Mouse (Mus musculus): Measurements from ENCODE around the gene Acat3.
"Not testable (repeated sequence)": the region's sequence is repeated elsewhere in the genome, so short reads cannot be mapped to it uniquely, and the experiment has no call there.

Gene Acat3

GRCm38 (mm10) chr17:12940151-12940805, at the start of gene Acat3:
Gene Acat3 (minus strand): TSS chr17:12940600.
- in situ Hi-C loops (cut with MseI, MboI), result no loop called here

DNA sequence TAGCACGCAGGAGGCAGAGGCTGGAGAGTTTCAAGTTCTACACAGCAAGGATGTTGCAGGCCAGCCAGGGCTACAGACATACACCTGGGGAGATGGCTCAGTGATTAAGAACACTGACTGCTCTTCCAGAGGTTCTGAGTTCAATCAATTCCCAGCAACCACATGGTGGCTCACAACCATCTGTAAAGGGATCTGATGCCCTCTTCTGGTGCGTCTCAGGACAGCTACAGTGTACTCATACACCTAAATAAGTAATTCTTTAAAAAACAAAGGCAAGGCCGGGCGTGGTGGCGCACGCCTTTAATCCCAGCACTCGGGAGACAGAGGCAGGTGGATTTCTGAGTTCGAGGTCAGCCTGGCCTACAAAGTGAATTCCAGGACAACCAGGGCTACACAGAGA, 47.7 kb upstream of the Acat3 start:
- in situ Hi-C loops (cut with MseI, MboI), result not testable (repeated sequence)

DNA sequence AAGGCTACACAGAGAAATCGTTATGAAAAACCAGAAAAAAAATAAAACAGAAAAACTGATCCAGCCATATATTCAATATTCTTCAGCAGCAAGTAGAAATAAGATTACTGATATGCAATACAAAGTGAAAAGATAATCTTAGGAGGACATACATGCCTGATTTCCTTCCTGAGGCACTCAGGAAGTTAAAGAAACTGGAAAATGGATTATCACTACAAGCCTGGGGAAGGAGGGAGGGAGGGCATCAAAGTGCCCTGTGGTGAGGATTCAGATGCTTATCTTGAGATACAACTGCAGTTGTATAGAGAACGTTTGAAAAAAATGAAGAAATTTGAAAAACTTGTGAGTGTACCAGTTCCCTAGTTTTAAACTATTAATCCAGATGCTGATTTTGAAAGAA, 43.6 kb upstream of the Acat3 start:
- in situ Hi-C loops (cut with MseI, MboI), result no loop called here

- in situ Hi-C loops (cut with MseI, MboI), result no loop called here
Observed at GRCm38 (mm10) chr17:12978546-12978945, 38.1 kb upstream of the Acat3 start.

DNA sequence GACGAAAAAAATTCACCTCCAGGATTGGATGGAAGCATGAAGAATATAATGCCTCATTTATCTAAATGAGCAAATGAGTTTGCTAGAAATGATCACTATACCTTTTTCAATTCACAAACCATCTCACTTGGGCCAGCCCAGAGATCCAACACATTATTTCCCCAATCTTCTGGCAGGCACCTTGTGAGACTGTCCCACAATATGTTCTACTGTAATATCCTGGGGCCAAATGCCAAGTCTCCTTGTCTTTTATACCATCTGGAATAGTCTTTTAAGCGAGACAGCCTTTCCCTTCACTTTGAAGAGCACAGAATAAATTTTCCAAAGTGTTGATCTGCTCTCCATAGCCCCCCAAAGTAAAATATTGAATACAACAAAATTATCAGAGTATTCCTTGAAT, 33.5 kb upstream of the Acat3 start:
- in situ Hi-C loops (cut with MseI, MboI), result no loop called here

DNA sequence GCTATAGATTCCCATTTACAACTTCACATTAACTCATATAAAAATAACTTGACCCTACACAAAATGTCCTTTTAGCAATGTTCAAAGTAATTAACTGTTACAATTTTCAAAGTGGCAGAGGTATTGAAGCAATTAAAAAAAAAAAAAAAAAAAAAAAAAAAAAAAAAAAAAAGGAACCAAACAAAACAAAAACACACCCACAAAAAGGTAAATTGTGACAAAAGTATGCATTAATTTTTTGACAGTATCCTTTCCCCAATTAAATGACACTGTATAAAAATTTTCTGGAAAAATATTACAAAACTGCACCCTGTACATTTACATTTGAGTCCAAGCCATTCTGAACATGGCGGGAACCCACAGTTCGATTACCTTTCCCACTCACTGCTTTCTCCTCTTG, 26.8 kb upstream of the Acat3 start:
- in situ Hi-C loops (cut with MseI, MboI), result no loop called here

GRCm38 (mm10) chr17:12963476-12963875, 23.1 kb upstream of the Acat3 start:
- in situ Hi-C loops (cut with MseI, MboI), result no loop called here

DNA sequence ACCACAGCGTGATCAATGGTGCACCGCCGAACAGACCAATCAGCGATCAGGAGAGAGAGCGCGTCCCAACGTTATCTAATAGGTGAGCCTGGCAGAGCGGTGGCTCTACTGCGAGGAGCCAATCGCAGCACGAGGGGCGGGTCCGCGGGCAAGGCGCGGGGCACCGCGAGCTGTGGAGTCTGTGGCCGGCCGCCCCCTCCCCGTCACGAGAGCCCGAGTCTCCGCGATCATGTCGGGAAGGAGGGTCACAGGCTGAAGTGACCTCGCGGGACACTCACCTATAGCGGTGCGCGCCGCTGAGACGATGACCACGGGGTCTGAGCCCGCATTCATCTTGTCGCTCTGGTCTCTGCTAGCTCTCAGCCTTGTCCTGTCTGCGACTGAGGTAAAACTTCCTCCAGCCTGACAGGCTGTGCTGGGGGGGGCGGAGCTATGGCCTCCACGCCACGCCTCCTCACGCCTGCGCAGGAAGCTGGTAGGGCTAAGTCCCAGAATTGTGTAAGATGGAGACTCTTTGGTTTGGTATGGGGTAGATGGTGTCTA, 20.0 kb upstream of the Acat3 start, which contains the start of gene Acat2:
Gene Acat2, minus strand, starts transcription at position 417 of the 543 bp plus-strand sequence.
- in situ Hi-C loops (cut with MseI, MboI), result no loop called here

GRCm38 (mm10) chr17:12959377-12959776, 19.0 kb upstream of the Acat3 start:
- in situ Hi-C loops (cut with MseI, MboI), result not testable (repeated sequence)

DNA sequence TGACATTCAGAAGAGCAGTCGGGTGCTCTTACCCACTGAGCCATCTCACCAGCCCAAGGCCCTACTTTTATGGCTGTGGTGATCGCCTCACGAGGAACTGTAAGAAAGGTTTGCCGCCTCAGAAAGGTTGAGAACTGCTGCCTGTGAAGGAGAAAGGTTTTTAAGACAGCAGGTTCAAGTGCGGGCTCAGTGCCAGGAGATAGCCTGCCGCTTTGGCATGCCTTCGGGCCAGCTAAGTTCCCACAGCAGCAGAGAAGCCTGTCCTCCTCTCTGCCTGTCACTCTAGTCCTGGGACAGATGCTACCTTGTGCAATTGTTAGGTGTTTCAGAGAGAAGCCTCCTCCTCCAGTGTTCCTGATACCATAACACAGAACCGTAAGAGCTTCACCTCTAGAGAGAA, 16.3 kb upstream of the Acat3 start:
- in situ Hi-C loops (cut with MseI, MboI), result no loop called here

DNA sequence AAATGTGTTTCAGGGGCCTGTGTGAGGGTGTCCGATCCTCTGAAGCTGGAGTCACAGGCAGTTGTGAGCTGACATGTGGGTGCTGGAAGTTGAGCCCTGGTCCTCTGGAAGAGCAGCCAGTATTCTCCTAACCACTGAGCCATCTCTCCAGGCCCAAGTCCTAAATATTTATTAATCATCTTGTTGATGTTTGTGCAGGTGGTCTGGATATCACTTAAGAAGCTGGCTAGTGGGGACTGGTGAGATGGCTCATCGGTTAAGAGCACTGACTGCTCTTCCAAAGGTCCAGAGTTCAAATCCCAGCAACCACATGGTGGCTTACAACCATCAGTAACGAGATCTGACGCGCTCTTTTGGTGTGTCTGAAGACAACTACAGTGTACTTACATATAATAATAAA, 9.3 kb upstream of the Acat3 start:
- in situ Hi-C loops (cut with MseI, MboI), result no loop called here

DNA sequence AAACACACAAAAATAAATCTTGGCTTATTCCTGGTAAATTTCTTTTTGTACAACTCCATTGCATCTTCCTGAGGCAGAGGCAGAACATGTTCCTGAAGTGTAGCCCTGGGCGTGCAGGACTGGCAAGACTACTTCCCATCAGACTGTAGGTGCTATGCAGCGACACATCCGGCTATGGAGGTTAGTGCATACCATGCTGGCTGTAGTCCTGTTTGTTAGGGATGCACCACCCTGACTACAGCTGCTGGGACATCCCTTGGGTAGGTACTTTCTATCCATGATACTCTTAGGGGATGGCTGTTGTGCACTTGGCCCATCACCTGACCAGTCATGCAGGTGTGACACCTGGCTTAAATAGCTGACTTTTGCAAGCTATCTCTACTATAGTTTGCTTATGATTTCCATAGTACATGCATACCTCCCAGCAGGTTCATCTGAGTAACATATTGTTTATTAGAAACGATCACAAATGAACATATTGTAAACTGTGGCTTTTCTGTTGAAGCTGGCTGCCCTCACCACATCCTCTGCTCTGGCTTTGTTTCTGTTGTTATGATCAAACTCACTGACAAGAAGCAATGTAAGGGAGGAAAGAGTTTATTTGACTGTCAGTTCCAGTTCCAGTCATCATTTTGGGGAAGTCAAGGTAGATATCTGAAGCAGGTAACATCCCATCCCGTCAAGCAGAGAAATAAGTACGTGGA, 2.2 kb upstream of the Acat3 start:
- in situ Hi-C loops (cut with MseI, MboI), result no loop called here

DNA sequence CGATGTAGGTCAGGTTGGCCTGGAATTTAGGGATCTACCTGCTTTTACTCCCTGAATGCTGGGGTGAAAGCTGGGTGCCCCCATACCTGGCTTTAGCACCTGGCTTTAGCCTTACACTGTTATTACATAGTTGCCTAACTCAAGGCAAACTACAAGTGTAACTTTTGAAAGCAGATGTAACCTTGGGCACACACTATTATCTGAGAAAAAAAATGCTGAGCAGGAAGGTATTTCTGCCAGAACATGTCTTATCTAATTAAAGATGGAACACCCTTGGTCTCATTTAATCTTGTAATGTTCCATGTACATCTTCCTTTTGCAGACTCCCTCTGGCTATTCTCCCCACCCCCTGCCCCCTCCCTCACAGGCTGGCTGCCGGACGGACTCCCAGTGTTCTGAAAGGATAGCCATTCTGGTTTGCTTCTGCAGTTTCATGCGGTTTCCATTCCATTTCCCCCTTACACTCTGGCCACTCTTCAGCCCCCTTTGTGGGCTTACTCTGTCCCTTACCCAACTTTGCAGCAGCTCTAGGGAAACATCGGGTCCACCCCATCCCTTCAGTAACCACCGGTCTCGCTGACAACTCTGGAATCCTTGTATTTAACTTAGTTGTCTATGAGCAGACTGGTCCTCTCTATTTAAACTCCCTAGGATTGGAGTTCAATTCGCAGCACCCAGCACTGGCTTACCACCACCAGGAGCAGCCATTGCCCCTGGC, 1.3 kb upstream of the Acat3 start:
- in situ Hi-C loops (cut with MseI, MboI), result no loop called here

DNA sequence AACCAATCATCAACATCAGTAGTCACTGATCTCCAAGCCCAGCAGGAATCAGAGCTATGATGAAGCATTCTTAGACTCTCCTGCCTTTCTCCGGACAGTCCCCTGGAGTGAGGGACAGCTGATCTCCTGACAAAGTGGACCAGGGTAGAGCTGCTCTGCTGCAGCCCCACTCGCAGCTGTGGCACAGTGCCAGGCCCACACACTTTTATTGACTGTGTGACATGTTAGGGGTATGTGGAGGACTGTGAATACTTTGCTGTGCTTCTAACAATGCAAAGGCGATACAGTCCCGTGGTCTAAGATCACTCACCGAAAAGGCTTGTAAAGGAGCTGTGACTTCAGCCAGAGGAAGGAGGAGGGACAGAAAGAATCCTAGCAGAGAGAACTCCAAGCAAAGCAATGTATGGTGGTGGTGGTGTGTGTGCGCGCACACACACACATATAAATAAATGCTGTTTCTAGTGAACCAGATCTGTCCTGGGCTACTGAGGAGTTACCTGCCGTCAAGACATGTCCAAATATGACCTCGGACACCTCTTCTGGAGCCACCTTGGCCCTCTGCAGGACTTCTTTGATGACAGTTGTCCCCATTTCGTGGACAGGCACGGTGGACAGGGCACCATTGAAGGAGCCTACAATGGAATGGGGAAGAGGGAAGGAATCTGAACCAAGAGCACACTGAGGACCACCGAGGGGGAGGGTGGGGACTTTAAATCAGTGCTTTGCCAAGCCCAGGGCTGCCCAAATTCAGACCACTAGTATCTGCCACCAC, 837 bp downstream of the Acat3 start:
- in situ Hi-C loops (cut with MseI, MboI), result not testable (repeated sequence)

DNA sequence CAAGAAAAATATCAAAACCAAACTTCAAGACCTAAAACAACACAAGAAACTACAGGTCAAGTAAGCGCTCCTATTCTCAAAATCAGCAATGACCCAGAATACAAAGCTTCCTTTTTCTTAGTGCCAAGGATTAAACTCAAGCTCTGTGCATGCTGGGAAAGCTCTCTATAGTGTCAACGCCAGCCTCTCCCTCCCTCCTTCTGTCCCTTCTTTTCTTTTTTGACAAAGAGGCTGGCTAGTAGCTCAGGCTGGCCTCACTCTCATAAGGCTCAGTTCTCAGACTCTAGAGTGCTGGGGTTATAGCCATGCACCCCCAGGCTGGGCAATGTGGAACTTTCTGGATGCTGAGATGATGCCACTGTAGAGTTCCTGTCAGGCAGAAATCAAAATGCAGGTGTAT, 2.3 kb downstream of the Acat3 start:
- in situ Hi-C loops (cut with MseI, MboI), result no loop called here

DNA sequence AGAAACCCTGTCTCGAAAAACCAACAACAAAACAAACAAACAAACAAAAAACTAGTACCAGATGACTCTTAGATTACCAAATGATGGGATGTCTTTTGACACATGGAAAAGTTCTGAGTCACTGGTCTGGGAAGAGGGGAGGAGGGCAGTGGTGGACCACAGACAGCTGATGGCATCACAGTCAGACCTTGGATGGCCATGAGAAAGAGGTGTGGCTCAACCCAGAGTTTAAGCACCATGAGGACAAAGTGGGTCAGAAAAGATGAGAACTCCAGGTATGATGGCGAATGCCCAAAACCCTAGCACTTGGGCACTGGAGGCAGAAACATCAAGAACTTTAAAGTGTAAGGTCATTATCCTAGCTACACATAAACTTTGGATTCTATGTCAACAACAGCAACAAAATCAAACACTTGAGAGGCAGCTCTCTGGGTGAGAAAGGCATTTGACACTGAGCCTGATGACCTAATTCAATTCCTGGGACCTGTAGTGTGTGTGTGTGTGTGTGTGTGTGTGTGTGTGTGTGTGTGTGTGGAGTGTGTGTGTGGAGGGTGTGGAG, 2.9 kb downstream of the Acat3 start:
- in situ Hi-C loops (cut with MseI, MboI), result no loop called here

GRCm38 (mm10) chr17:12935719-12936118, 4.7 kb downstream of the Acat3 start:
- in situ Hi-C loops (cut with MseI, MboI), result no loop called here

DNA sequence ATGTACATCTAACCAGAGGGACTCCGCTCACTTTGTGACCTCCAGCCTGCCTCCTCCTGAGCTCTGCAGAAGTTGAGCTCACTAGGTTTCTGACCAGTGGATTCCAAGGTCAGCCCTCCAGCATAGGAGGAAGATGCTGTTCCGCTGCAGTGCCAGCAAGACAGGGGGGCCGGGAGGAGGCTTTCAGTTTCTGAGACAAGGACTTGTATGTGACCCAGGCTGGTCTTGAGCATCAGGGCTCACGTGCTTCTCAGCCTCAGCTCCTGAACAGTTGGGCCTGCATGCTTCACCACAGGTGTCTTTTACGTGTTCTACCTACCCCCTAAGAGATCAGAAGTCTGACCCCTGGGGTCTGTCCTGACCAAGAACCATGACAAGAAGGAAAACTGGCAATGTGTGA, 8.8 kb downstream of the Acat3 start:
- in situ Hi-C loops (cut with MseI, MboI), result not testable (repeated sequence)

GRCm38 (mm10) chr17:12925703-12926180, 14.7 kb downstream of the Acat3 start:
- in situ Hi-C loops (cut with MseI, MboI), result no loop called here

- in situ Hi-C loops (cut with MseI, MboI), result no loop called here
Observed at GRCm38 (mm10) chr17:12925001-12925400, 15.4 kb downstream of the Acat3 start.

DNA sequence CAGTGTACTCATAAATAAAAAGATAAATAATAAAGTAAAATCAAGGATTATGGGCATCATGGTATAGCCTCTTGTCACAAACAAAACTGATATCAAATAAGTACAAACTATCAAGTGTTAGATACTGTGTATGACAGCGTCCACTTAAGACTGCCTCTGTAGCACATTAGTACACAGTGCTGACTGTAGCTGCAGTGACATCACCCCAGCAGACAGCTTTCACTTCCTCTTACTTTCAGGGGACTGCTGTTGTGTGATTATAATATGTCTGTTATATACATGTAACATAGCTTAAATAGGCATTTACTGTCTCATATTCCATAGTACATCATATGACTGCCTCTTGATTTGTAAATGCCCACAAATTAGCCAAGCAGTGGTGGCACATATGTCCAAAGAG, 19.3 kb downstream of the Acat3 start:
- in situ Hi-C loops (cut with MseI, MboI), result no loop called here

All from mouse trophoblast stem cell (cell line).